Comparison of ENCODE assay signal across 8 mouse cellular contexts in the genomic region with DNA sequence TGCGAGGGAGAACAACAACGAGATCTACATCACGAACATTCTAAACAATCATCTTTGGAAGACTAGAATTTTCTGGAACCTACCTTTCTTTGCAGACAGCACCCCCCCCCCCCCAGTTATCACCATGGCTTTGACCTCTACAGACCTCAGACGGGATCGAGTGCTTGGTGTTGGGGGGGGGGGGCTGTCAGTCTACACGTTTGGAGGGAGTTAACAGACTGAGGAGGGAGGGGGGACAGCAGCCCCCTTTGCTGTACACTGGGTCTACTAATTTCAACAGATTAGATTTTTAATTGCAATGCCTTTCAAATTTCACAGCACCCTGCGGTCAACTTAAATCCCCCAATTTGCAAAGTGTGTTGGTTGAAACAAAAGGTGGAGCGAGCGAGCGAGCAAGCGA. TPM values are rescaled to one million over a fixed set of nuclear protein-coding genes. Genes with fewer than 3 reads are reported as not detected.
A peak's percentile ranks its signal among the peaks of the same experiment; 100 is the strongest.
DNase-seq lines count a peak whose midpoint lies in the region; ATAC-seq and TF ChIP-seq lines count a peak whose summit lies in the region.

No protein-coding gene starts in this region.

- no peak overlapping the region; the same call in 1 of the 2 replicates for H3K27ac ChIP-seq in heart, adult 2 months
- peak overlapping the region; percentile 59; the same call in 1 of the 2 replicates for H3K27ac ChIP-seq in liver, embryonic 15.5 days (replicated peaks)
- no peak overlapping the region for H3K27ac ChIP-seq in liver, postnatal 0 days (ENCODE audit: low read depth)
- H3K27ac ChIP-seq in limb, embryonic 12.5 days = peak overlapping the region; percentile 88; the same call in 1 of the 2 replicates
- peak overlapping the region; percentile 94 for H3K27ac ChIP-seq in stomach, embryonic 15.5 days

- H3K27me3 ChIP-seq in heart, adult 2 months (ENCODE audit: control insufficient read depth, insufficient read depth, low read length) = no peaks in the 10 kb centered on the region
- H3K27me3 ChIP-seq in liver, embryonic 15.5 days = no peaks in the 10 kb centered on the region
- H3K27me3 ChIP-seq in liver, postnatal 0 days (ENCODE audit: insufficient read depth, low read length) = no peaks in the 10 kb centered on the region
- no peaks in the 10 kb centered on the region for H3K27me3 ChIP-seq in limb, embryonic 12.5 days
- H3K27me3 ChIP-seq in stomach, embryonic 15.5 days (replicated peaks) = no peaks in the 10 kb centered on the region

- ATAC-seq in liver, embryonic 15.5 days (ENCODE audit: insufficient read depth) = no peak
- ATAC-seq in liver, postnatal 0 days = no peak
- ATAC-seq in limb, embryonic 12.5 days (ENCODE audit: insufficient number of reproducible peaks, insufficient read depth, low FRiP score, low TSS enrichment, low read depth) = no peak
- ATAC-seq in stomach, embryonic 15.5 days (ENCODE audit: insufficient read depth, low FRiP score, low read depth) = no peak

- H3K4me3 ChIP-seq in heart, adult 2 months = no peak overlapping the region
- no peak overlapping the region for H3K4me3 ChIP-seq in liver, embryonic 15.5 days (replicated peaks)
- H3K4me3 ChIP-seq in liver, postnatal 0 days (ENCODE audit: low read depth, low read length) = no peak overlapping the region
- H3K4me3 ChIP-seq in limb, embryonic 12.5 days (replicated peaks) = no peak overlapping the region
- no peak overlapping the region for H3K4me3 ChIP-seq in stomach, embryonic 15.5 days (replicated peaks)

- no peak for TF ChIP-seq POLR2A in heart, adult 2 months (IDR thresholded peaks at IDR 0.05; ENCODE audit: insufficient read depth, low read depth, low read length)

- DNase-seq in heart, adult 2 months = no peak
- no peak for DNase-seq in heart, adult 9 months (ENCODE audit: low spot score in 2 of 2)
- DNase-seq in liver, postnatal 0 days = no peak
- DNase-seq in cerebellum, adult 9-11 months = no peak
- no peak for DNase-seq in MN1 (ENCODE audit: low spot score)

- no peaks in the 10 kb centered on the region for H3K79me2 ChIP-seq in heart, adult 2 months (replicated peaks; ENCODE audit: control insufficient read depth, insufficient read depth, low read length)

- no peaks in the 10 kb centered on the region for H3K9me3 ChIP-seq in liver, embryonic 15.5 days (replicated peaks)
- H3K9me3 ChIP-seq in liver, postnatal 0 days (ENCODE audit: low read length) = no peaks in the 10 kb centered on the region
- H3K9me3 ChIP-seq in limb, embryonic 12.5 days = no peaks in the 10 kb centered on the region
- no peaks in the 10 kb centered on the region for H3K9me3 ChIP-seq in stomach, embryonic 15.5 days

- 67% methylated on average over 11 of the region's 11 CpGs for WGBS in heart, adult 2 months
- 67% methylated on average over 11 of the region's 11 CpGs for WGBS in liver, embryonic 15.5 days (ENCODE audit: insufficient replicate concordance)
- 62% methylated on average over 11 of the region's 11 CpGs for WGBS in liver, postnatal 0 days (ENCODE audit: insufficient replicate concordance)
- WGBS in limb, embryonic 12.5 days = 38% methylated on average over 11 of the region's 11 CpGs
- WGBS in stomach, embryonic 15.5 days = 52% methylated on average over 11 of the region's 11 CpGs

- H3K4me2 ChIP-seq in liver, embryonic 15.5 days = no peak overlapping the region
- H3K4me2 ChIP-seq in liver, postnatal 0 days (ENCODE audit: low read depth, low read length) = no peak overlapping the region
- peak overlapping the region; percentile 33 for H3K4me2 ChIP-seq in limb, embryonic 12.5 days
- peak overlapping the region; percentile 8; the same call in 1 of the 2 replicates for H3K4me2 ChIP-seq in stomach, embryonic 15.5 days

- peaks cover 24% of the 10 kb centered on the region for H3K4me1 ChIP-seq in heart, adult 2 months (ENCODE audit: control insufficient read depth, insufficient read depth, low read length)
- H3K4me1 ChIP-seq in liver, embryonic 15.5 days (replicated peaks) = peaks cover 32% of the 10 kb centered on the region
- peaks cover 39% of the 10 kb centered on the region for H3K4me1 ChIP-seq in liver, postnatal 0 days (ENCODE audit: insufficient read depth)
- H3K4me1 ChIP-seq in limb, embryonic 12.5 days (replicated peaks) = peaks cover 39% of the 10 kb centered on the region
- H3K4me1 ChIP-seq in stomach, embryonic 15.5 days = peaks cover 22% of the 10 kb centered on the region

- no peak for TF ChIP-seq CTCF in heart, adult 2 months (IDR thresholded peaks at IDR 0.05)
- no peak for TF ChIP-seq CTCF in liver, postnatal 0 days (IDR thresholded peaks at IDR 0.05; ENCODE audit: low read depth)

- TF ChIP-seq EP300 in heart, adult 2 months (IDR thresholded peaks at IDR 0.05; ENCODE audit: insufficient read depth, low read depth, low read length) = no peak
- no peak for TF ChIP-seq EP300 in liver, postnatal 0 days (IDR thresholded peaks at IDR 0.05; ENCODE audit: low read depth)

- peaks cover 13% of the 10 kb centered on the region for H3K36me3 ChIP-seq in heart, adult 2 months (ENCODE audit: control insufficient read depth, insufficient read depth, low read length)
- H3K36me3 ChIP-seq in liver, embryonic 15.5 days (replicated peaks) = no peaks in the 10 kb centered on the region
- H3K36me3 ChIP-seq in liver, postnatal 0 days (replicated peaks; ENCODE audit: insufficient read depth, low read length) = no peaks in the 10 kb centered on the region
- H3K36me3 ChIP-seq in limb, embryonic 12.5 days = no peaks in the 10 kb centered on the region
- H3K36me3 ChIP-seq in stomach, embryonic 15.5 days = no peaks in the 10 kb centered on the region

- intact Hi-C loops in heart, adult 2 months (cut with DNase I) = no loop called here

- peak overlapping the region; percentile 62 for H3K9ac ChIP-seq in heart, adult 2 months (ENCODE audit: low read depth, low read length)
- H3K9ac ChIP-seq in liver, embryonic 15.5 days = no peak overlapping the region
- H3K9ac ChIP-seq in liver, postnatal 0 days (replicated peaks) = no peak overlapping the region
- H3K9ac ChIP-seq in limb, embryonic 12.5 days (replicated peaks) = no peak overlapping the region
- no peak overlapping the region for H3K9ac ChIP-seq in stomach, embryonic 15.5 days

RNA-seq across cellular contexts. Expression of a gene that starts 20.3 kb away (rescaled TPM):
- 10 to 100 TPM; 11.0 to 18.2 TPM for total RNA-seq in heart, adult 2 months (2021)
- polyA plus RNA-seq in heart, adult 2 months (2012; rRNA removed) = 14.0 and 17.3 TPM in 2 replicates
- 5.0 TPM in 2 replicates for polyA plus RNA-seq in liver, embryonic 15.5 days (2015; fragmentation: Nextera tagmentation; extraction: Ambion mirVana)
- polyA plus RNA-seq in liver, postnatal 0 days (2015; fragmentation: Nextera tagmentation; extraction: Ambion mirVana) = 8.8 and 9.6 TPM in 2 replicates
- 0.41 and 0.49 TPM in 2 replicates for polyA plus RNA-seq in limb, embryonic 12.5 days (2016; fragmentation: Nextera tagmentation; extraction: Ambion mirVana)
- polyA plus RNA-seq in stomach, embryonic 15.5 days (2015; fragmentation: Nextera tagmentation; extraction: Ambion mirVana) = 1.8 and 1.9 TPM in 2 replicates

Comparison
In these comparisons a context has a peak if more than half of its experiments do, and no peak if none do; other contexts are left out.
1. H3K27ac ChIP-seq: peak in liver, embryonic 15.5 days (single experiment), limb, embryonic 12.5 days (single experiment) and stomach, embryonic 15.5 days (single experiment); none in heart, adult 2 months (single experiment) and liver, postnatal 0 days (single experiment).
2. H3K4me2 ChIP-seq: peak in limb, embryonic 12.5 days (single experiment) and stomach, embryonic 15.5 days (single experiment); none in liver, embryonic 15.5 days (single experiment) and liver, postnatal 0 days (single experiment).